Mouse (Mus musculus) heart, postnatal 36 days (tissue): Measurements from ENCODE around the gene Tmem200b. TPM values are rescaled to one million over a fixed set of nuclear protein-coding genes. Genes with fewer than 3 reads are reported as not detected.

Experiments
- DNase-seq, 2 experiments: peaks; one replicate each; pipeline ENCODE4 v3.0.0; 2021 to 2022
- intact Hi-C: fragments of 180-260 bp; cut with DNase I; formaldehyde crosslinking; loops from one replicate; pipeline ENCODE4 v1.15.1; 2025
- total RNA-seq, 2 experiments: library from RNA; stranded (reverse); gene quantifications; 2 replicates each; pipeline ENCODE4 v1.2.3; 2021

The Tmem200b gene
- 1 to 10 TPM; 6.5 to 8.6 TPM for total RNA-seq

- intact Hi-C loops, result no loop called here
- peak; percentile 35 to 41 for DNase-seq
These were observed at the start of gene Tmem200b for GRCm38 (mm10) chr4:131921461-131922346. Gene Tmem200b (plus strand): TSS chr4:131921771.

DNA sequence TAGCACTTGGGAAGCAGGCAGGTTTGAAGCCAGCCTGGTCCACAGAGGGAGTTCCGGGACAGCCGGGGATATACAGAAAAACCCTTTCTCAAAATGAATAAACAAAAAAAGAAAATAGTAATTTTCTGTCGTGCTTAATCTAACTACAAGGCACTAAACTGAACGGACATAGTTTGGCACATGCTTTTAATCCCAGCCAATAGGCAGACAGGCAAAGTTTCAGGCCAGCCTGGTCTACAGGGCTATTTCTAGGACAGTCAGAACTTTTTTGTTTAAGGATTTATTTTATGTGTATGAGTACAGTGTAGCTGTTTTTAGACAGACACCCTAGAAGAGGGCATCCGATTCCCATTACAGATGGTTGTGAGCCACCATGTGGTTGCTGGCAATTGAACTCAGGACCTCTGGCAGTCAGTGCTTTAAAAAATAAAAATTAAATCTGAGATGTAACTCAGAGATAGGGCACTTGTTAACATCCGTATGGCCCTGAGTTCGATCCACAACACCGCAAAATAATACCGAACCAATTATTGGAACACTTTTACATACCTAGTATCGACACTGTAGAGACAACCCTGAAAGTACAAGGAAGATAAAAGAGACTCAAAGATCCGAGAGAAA lies 48.8 kb upstream of the Tmem200b start:
- intact Hi-C loops, result loop anchor here (5.0 kb wide), 1 partner anchor 40 kb away; no protein-coding TSS in a partner anchor

GRCm38 (mm10) chr4:131873293-131874168 lies 48.0 kb upstream of the Tmem200b start, which contains the start of gene Srsf4:
Gene Srsf4 (plus strand): TSS chr4:131873617.
- DNase-seq, result peak; percentile 90 to 92
- intact Hi-C loops, result loop anchor here (5.0 kb wide), 1 partner anchor 39 kb away; no protein-coding TSS in a partner anchor

More for the DNA sequence above, 48.8 kb upstream of the Tmem200b start:
- DNase-seq, result no peak

- intact Hi-C loops, result loop anchor here (5.0 kb wide), 1 partner anchor 38 kb away; no protein-coding TSS in a partner anchor
- DNase-seq, result no peak
These were observed 47.4 kb upstream of the Tmem200b start for GRCm38 (mm10) chr4:131874169-131874536.

DNA sequence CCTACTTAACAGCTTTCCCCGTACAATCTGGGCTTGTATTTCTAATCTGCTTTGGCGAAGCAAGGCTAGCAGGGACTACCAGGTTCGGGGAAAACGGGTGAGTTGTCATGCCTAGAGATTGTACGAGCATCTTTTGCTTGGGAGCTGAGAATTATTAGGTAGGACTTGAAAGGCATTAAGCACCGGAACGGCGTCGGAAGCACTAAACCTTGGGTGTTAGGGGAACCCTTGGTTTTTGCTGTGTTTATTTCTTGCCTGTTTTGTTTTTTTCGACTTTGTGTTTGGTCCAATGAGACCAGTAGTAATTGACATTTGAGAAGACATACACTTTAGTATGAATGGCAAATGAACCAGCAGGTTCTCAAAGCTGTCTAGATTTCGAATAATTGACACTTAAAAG lies 47.0 kb upstream of the Tmem200b start:
- intact Hi-C loops, result loop anchor here (5.0 kb wide), 1 partner anchor 38 kb away; no protein-coding TSS in a partner anchor
- no peak for DNase-seq

- intact Hi-C loops, result no loop called here
- DNase-seq, result no peak
These were observed 46.3 kb upstream of the Tmem200b start for GRCm38 (mm10) chr4:131875242-131875641.

DNA sequence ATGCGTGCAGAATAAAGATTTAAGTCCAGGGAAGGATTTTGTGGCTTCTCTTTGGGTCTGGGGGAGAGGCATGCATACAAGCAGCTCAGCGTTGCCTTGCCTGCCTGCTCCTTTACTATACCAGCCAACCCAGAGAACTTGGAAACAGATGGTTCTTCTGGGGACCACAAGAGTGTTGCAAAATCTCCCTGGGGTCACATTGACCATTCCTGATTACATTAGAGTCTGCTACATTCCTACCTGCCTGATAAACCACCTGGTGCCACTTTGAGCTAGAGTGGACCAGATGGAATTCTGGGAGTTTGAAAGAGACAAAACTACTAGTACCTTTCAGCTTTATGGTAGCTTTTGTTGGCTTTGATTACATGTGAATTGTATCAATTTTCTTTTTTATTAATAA lies 44.7 kb upstream of the Tmem200b start:
- intact Hi-C loops, result no loop called here
- no peak for DNase-seq

DNA sequence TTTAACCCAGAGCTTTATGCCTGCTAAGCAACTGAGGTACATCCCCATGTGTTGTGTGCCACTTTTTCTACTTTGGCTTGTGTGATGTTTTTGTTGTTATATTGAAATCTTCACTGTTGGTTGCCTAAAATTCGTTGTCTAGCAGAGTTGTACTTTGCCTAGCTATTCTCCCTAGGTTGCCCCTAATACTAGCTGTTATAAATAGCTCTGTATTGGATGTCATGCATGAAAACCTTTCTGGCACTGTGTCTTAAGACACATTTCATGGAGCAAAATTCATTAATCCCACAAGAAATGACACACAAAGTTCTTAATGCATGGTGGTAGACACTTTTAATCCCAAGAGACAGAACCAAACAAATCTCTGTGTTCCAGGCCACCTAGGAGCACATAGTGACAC lies 41.9 kb upstream of the Tmem200b start:
- no peak for DNase-seq
- intact Hi-C loops, result no loop called here

DNA sequence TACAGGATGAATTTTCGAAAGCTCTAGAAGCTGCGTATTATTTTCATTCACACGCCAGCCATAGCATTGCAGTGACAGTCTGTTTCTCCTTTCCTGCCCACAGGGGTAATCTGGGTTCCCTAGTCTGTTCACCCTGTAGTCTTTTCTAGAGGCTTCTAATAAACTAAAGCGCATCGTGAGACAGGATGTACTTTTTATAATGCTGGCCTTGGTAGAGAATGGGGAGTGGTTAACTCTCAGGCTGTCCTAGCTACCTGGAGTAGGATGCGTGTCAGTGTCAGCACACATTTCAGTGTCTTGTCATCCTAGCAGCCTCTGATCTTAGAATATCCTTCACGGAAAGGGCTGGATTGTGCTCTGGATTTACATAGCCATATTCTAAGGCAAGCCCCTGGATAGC lies 40.3 kb upstream of the Tmem200b start:
- no peak for DNase-seq

GRCm38 (mm10) chr4:131883571-131883970 lies 38.0 kb upstream of the Tmem200b start:
- peak in 1 of 2 experiments; percentile 18 for DNase-seq
- intact Hi-C loops, result no loop called here

More for the DNA sequence above, 40.3 kb upstream of the Tmem200b start:
- intact Hi-C loops, result no loop called here

GRCm38 (mm10) chr4:131885376-131885775 lies 36.2 kb upstream of the Tmem200b start:
- intact Hi-C loops, result no loop called here
- DNase-seq, result peak in 1 of 2 experiments; percentile 22

DNA sequence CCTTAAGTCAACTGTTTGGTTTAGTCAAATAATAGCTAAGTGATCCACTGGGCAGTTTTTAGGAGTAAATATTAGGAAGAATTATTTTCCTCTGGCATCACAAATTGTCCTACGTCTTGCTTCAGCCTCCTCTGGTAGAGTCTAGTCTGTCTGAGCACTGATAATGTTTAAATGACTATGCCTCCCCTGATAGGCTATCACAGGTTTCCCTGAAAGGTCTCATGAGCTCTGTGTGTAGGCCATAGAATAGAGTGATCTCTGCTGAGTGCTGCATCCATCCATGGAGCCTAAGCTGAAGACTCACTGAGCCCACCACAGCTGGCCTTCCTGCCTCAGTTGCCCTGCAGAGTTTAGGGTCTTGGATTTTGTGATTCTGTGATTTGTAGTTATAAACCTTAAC lies 33.0 kb upstream of the Tmem200b start:
- intact Hi-C loops, result no loop called here
- DNase-seq, result no peak

- no peak for DNase-seq
- intact Hi-C loops, result no loop called here
These were observed 30.9 kb upstream of the Tmem200b start for GRCm38 (mm10) chr4:131890692-131891091.

- intact Hi-C loops, result no loop called here
- no peak for DNase-seq
These were observed 24.5 kb upstream of the Tmem200b start for GRCm38 (mm10) chr4:131897109-131897508.

GRCm38 (mm10) chr4:131897787-131898186 lies 23.8 kb upstream of the Tmem200b start:
- intact Hi-C loops, result no loop called here
- no peak for DNase-seq

- intact Hi-C loops, result no loop called here
- peak; percentile 28 to 34 for DNase-seq
These were observed 22.9 kb upstream of the Tmem200b start for GRCm38 (mm10) chr4:131898503-131899179.

- peak in 1 of 2 experiments; percentile 36 for DNase-seq
- intact Hi-C loops, result no loop called here
These were observed 22.4 kb upstream of the Tmem200b start for GRCm38 (mm10) chr4:131899180-131899554.

DNA sequence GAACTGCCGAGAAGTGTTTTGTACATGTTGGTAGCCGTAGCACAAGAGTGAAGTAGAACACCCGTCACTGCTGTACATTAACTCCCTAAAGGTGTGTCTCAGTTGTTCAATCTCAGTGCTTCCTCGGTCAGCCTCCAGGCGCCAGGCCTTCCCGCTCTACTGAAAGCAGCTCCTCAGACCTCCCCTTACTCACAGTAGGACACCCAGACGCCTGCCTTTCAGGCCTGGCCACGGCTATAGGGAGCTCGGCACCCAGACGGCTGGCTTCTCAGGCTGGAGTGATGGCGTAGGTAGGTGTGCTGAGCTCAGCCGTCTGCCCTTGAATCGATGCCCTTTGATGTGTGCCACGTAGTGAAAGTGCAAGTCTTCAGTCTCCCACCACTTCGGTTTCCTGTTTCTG lies 20.5 kb upstream of the Tmem200b start:
- DNase-seq, result no peak
- intact Hi-C loops, result no loop called here

DNA sequence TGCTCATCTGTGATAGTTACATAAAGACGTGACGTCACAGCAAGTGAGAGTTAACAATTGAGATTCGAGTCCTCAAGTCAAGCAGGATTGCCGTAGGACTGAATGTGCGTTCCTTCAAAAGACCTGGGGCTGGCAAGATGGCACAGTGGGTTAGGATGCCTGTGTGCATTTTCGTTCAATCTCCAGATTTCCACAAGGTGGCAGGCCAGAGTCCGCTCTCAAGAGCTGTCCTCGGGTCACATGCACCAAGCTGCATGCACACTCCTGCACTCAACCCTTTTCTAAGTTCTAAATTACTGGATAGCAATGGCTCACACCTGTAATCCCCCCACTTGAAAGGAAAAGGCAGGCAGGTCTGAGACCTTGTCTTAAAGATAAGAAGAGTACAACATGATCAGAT lies 17.1 kb upstream of the Tmem200b start:
- intact Hi-C loops, result no loop called here
- DNase-seq, result peak; percentile 38 to 43

DNA sequence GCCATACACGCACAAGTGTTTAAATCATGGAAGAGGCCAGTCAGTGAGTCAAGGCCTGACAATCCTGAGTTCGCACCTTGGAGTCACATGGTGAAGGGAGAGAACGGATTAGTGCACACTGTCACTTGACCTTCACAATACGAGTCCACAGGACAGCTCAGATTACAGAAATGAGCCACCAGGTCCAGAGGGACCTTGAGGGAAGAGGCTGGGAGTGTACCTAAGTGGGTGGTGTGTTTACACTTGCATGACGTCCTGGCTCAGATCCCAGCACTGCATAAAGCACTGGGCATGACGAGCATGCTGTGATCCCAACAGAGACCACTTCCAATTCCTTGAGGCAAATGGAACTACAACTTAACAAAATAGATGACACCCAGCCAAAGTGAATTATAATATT lies 15.1 kb upstream of the Tmem200b start:
- DNase-seq, result no peak
- intact Hi-C loops, result no loop called here
